Mouse (Mus musculus): ENCODE measurements around the gene Nedd9. TPM values are rescaled to one million over a fixed set of nuclear protein-coding genes. Genes with fewer than 3 reads are reported as not detected.

Gene Nedd9
- polyA plus RNA-seq, 1 experiment from 2014 or later, result 19.0 TPM

- Histone ChIP-seq H3K27me3 (replicated peaks) (0 out of 2 replicates have a peak, but pooled peaks cover 4% of the 10 kb centered on the region), H3K9ac (no peak overlapping the region), H3K4me1 (replicated peaks) (no peaks in the 10 kb centered on the region), H3K4me3 (no peak overlapping the region), H3K4me2 (no peak overlapping the region), H3K36me3 (no peaks in the 10 kb centered on the region), H3K9me3 (replicated peaks) (peaks cover 10% of the 10 kb centered on the region; the same call in 1 of the 2 replicates), H3K27ac (ENCODE audit: poor library complexity, severe bottlenecking) (no peak overlapping the region)
- no peak for ATAC-seq (ENCODE audit: insufficient number of reproducible peaks, low FRiP score)
- WGBS, result 68% methylated on average over 13 of the region's 13 CpGs
These were observed 76.7 kb downstream of the Nedd9 start for GRCm38 (mm10) chr13:41410191-41411074.

- H3K9me3 ChIP-seq (replicated peaks), result peaks cover 7% of the 10 kb centered on the region; the same call in 1 of the 2 replicates
- 61% methylated on average over 3 of the region's 3 CpGs for WGBS
- no peak overlapping the region for H3K4me2 ChIP-seq
- no peak for ATAC-seq (ENCODE audit: insufficient number of reproducible peaks, low FRiP score)
- H3K27ac ChIP-seq (ENCODE audit: poor library complexity, severe bottlenecking), result no peak overlapping the region
- no peaks in the 10 kb centered on the region for H3K4me1 ChIP-seq (replicated peaks)
- no peak overlapping the region for H3K9ac ChIP-seq
- H3K36me3 ChIP-seq, result no peaks in the 10 kb centered on the region
- 0 out of 2 replicates have a peak, but pooled peaks cover 4% of the 10 kb centered on the region for H3K27me3 ChIP-seq (replicated peaks)
- no peak overlapping the region for H3K4me3 ChIP-seq
These were observed 77.9 kb downstream of the Nedd9 start for GRCm38 (mm10) chr13:41409291-41409690.

- H3K4me3 ChIP-seq, result no peak overlapping the region
- H3K4me1 ChIP-seq (replicated peaks), result no peaks in the 10 kb centered on the region
- no peak for ATAC-seq (ENCODE audit: insufficient number of reproducible peaks, low FRiP score)
- H3K27me3 ChIP-seq (replicated peaks), result 0 out of 2 replicates have a peak, but pooled peaks cover 4% of the 10 kb centered on the region
- H3K9me3 ChIP-seq (replicated peaks), result 0 out of 2 replicates have a peak, but pooled peaks cover 5% of the 10 kb centered on the region
- no peak overlapping the region for H3K27ac ChIP-seq (ENCODE audit: poor library complexity, severe bottlenecking)
- H3K9ac ChIP-seq, result no peak overlapping the region
- H3K36me3 ChIP-seq, result no peaks in the 10 kb centered on the region
- WGBS, result 84% methylated on average over 10 of the region's 10 CpGs
- H3K4me2 ChIP-seq, result no peak overlapping the region
These were observed 78.7 kb downstream of the Nedd9 start for GRCm38 (mm10) chr13:41408374-41408952.

- Histone ChIP-seq H3K4me3 (no peak overlapping the region), H3K9ac (no peak overlapping the region), H3K27me3 (replicated peaks) (0 out of 2 replicates have a peak, but pooled peaks cover 4% of the 10 kb centered on the region), H3K27ac (ENCODE audit: poor library complexity, severe bottlenecking) (no peak overlapping the region), H3K4me2 (no peak overlapping the region), H3K9me3 (replicated peaks) (no peaks in the 10 kb centered on the region), H3K4me1 (replicated peaks) (no peaks in the 10 kb centered on the region), H3K36me3 (no peaks in the 10 kb centered on the region)
- WGBS, result 91% methylated on average over 5 of the region's 5 CpGs
- no peak for ATAC-seq (ENCODE audit: insufficient number of reproducible peaks, low FRiP score)
These were observed 82.2 kb downstream of the Nedd9 start for GRCm38 (mm10) chr13:41405009-41405408.

- H3K27me3 ChIP-seq (replicated peaks), result 0 out of 2 replicates have a peak, but pooled peaks cover 4% of the 10 kb centered on the region
- 68% methylated on average over 6 of the region's 6 CpGs for WGBS
These were observed 83.3 kb downstream of the Nedd9 start for GRCm38 (mm10) chr13:41403838-41404237.

GRCm38 (mm10) chr13:41402441-41403003 lies 84.6 kb downstream of the Nedd9 start:
- H3K9me3 ChIP-seq (replicated peaks), result no peaks in the 10 kb centered on the region
- H3K9ac ChIP-seq, result no peak overlapping the region
- H3K4me1 ChIP-seq (replicated peaks), result no peaks in the 10 kb centered on the region
- ATAC-seq (ENCODE audit: insufficient number of reproducible peaks, low FRiP score), result no peak
- no peak overlapping the region for H3K4me3 ChIP-seq
- H3K27me3 ChIP-seq (replicated peaks), result no peaks in the 10 kb centered on the region
- no peak overlapping the region for H3K27ac ChIP-seq (ENCODE audit: poor library complexity, severe bottlenecking)
- no peak overlapping the region for H3K4me2 ChIP-seq
- 62% methylated on average over 6 of the region's 6 CpGs for WGBS
- H3K36me3 ChIP-seq, result no peaks in the 10 kb centered on the region

More at GRCm38 (mm10) chr13:41403838-41404237, 83.3 kb downstream of the Nedd9 start:
- no peaks in the 10 kb centered on the region for H3K36me3 ChIP-seq
- no peaks in the 10 kb centered on the region for H3K9me3 ChIP-seq (replicated peaks)
- no peak overlapping the region for H3K4me2 ChIP-seq
- no peak overlapping the region for H3K27ac ChIP-seq (ENCODE audit: poor library complexity, severe bottlenecking)
- no peak overlapping the region for H3K4me3 ChIP-seq
- ATAC-seq (ENCODE audit: insufficient number of reproducible peaks, low FRiP score), result no peak
- no peaks in the 10 kb centered on the region for H3K4me1 ChIP-seq (replicated peaks)
- no peak overlapping the region for H3K9ac ChIP-seq

- Histone ChIP-seq H3K4me3 (no peak overlapping the region), H3K4me1 (replicated peaks) (no peaks in the 10 kb centered on the region), H3K27ac (ENCODE audit: poor library complexity, severe bottlenecking) (no peak overlapping the region), H3K9me3 (replicated peaks) (no peaks in the 10 kb centered on the region), H3K27me3 (replicated peaks) (no peaks in the 10 kb centered on the region), H3K36me3 (no peaks in the 10 kb centered on the region), H3K9ac (no peak overlapping the region), H3K4me2 (no peak overlapping the region)
- ATAC-seq (ENCODE audit: insufficient number of reproducible peaks, low FRiP score), result no peak
- WGBS, result 63% methylated on average over 6 of the region's 6 CpGs
These were observed 85.4 kb downstream of the Nedd9 start for GRCm38 (mm10) chr13:41401775-41402174.

GRCm38 (mm10) chr13:41400289-41400688 lies 86.9 kb downstream of the Nedd9 start:
- H3K4me3 ChIP-seq, result no peak overlapping the region
- H3K36me3 ChIP-seq, result no peaks in the 10 kb centered on the region
- H3K9ac ChIP-seq, result no peak overlapping the region
- no peak overlapping the region for H3K4me2 ChIP-seq
- no peak for ATAC-seq (ENCODE audit: insufficient number of reproducible peaks, low FRiP score)
- no peaks in the 10 kb centered on the region for H3K9me3 ChIP-seq (replicated peaks)
- WGBS, result 73% methylated on average over 3 of the region's 3 CpGs
- no peaks in the 10 kb centered on the region for H3K4me1 ChIP-seq (replicated peaks)
- no peaks in the 10 kb centered on the region for H3K27me3 ChIP-seq (replicated peaks)
- H3K27ac ChIP-seq (ENCODE audit: poor library complexity, severe bottlenecking), result no peak overlapping the region

- Histone ChIP-seq H3K27ac (ENCODE audit: poor library complexity, severe bottlenecking) (no peak overlapping the region), H3K36me3 (no peaks in the 10 kb centered on the region), H3K9me3 (replicated peaks) (no peaks in the 10 kb centered on the region), H3K4me3 (no peak overlapping the region), H3K4me1 (replicated peaks) (no peaks in the 10 kb centered on the region), H3K27me3 (replicated peaks) (no peaks in the 10 kb centered on the region), H3K9ac (no peak overlapping the region), H3K4me2 (no peak overlapping the region)
- ATAC-seq (ENCODE audit: insufficient number of reproducible peaks, low FRiP score), result no peak
- 78% methylated on average over 2 of the region's 2 CpGs for WGBS
These were observed 95.0 kb downstream of the Nedd9 start for GRCm38 (mm10) chr13:41392191-41392590.

- Histone ChIP-seq H3K36me3 (no peaks in the 10 kb centered on the region), H3K9me3 (replicated peaks) (no peaks in the 10 kb centered on the region), H3K4me1 (replicated peaks) (peaks cover 5% of the 10 kb centered on the region), H3K27ac (ENCODE audit: poor library complexity, severe bottlenecking) (no peak overlapping the region), H3K27me3 (replicated peaks) (no peaks in the 10 kb centered on the region), H3K4me3 (no peak overlapping the region), H3K4me2 (no peak overlapping the region), H3K9ac (no peak overlapping the region)
- ATAC-seq (ENCODE audit: insufficient number of reproducible peaks, low FRiP score), result no peak
- 86% methylated on average over 2 of the region's 2 CpGs for WGBS
These were observed 96.5 kb downstream of the Nedd9 start for GRCm38 (mm10) chr13:41390698-41391097.

GRCm38 (mm10) chr13:41386581-41386980 lies 100.6 kb downstream of the Nedd9 start:
- H3K4me3 ChIP-seq, result no peak overlapping the region
- no peaks in the 10 kb centered on the region for H3K27me3 ChIP-seq (replicated peaks)
- no peak overlapping the region for H3K27ac ChIP-seq (ENCODE audit: poor library complexity, severe bottlenecking)
- no peaks in the 10 kb centered on the region for H3K9me3 ChIP-seq (replicated peaks)
- H3K4me2 ChIP-seq, result no peak overlapping the region
- 34% methylated on average over 4 of the region's 4 CpGs for WGBS
- no peak overlapping the region for H3K9ac ChIP-seq
- no peaks in the 10 kb centered on the region for H3K36me3 ChIP-seq
- ATAC-seq (ENCODE audit: insufficient number of reproducible peaks, low FRiP score), result no peak
- peaks cover 5% of the 10 kb centered on the region for H3K4me1 ChIP-seq (replicated peaks)

All from heart, embryonic 12.5 days (tissue).